Mouse (Mus musculus): Measurements from ENCODE around the gene Mog. TPM values are rescaled to one million over a fixed set of nuclear protein-coding genes. Genes with fewer than 3 reads are reported as not detected.

Gene Mog
- total RNA-seq, 2 experiments from 2014 or later: not detected

GRCm38 (mm10) chr17:37050876-37051275, 27.7 kb upstream of the Mog start:
- TF ChIP-seq CTCF (IDR thresholded peaks at IDR 0.05): no peak

GRCm38 (mm10) chr17:37050399-37050798, 27.2 kb upstream of the Mog start:
- peak overlapping the region; percentile 78 for H3K4me3 ChIP-seq
- peak; percentile 86 for DNase-seq
- TF ChIP-seq CTCF (IDR thresholded peaks at IDR 0.05): no peak
- intact Hi-C loops (cut with DNase I): loop anchor here (5.0 kb wide), 1 partner anchor 88 kb away; no protein-coding TSS in a partner anchor
- H3K27ac ChIP-seq: peak overlapping the region; percentile 72

More at GRCm38 (mm10) chr17:37050876-37051275, 27.7 kb upstream of the Mog start:
- DNase-seq: no peak
- Histone ChIP-seq H3K27ac (peak overlapping the region; percentile 72), H3K4me3 (peak overlapping the region; percentile 78)
- intact Hi-C loops (cut with DNase I): loop anchor here (5.0 kb wide), 1 partner anchor 89 kb away; no protein-coding TSS in a partner anchor

- Histone ChIP-seq H3K27ac (peak overlapping the region; percentile 72), H3K4me3 (peak overlapping the region; percentile 78)
- TF ChIP-seq CTCF (IDR thresholded peaks at IDR 0.05): peak; percentile 74
- intact Hi-C loops (cut with DNase I): loop anchor here (5.0 kb wide), 2 partner anchors 87 to 132 kb away; no protein-coding TSS in a partner anchor
- DNase-seq: peak; percentile 80
Measured at GRCm38 (mm10) chr17:37049570-37050310, 26.5 kb upstream of the Mog start.

GRCm38 (mm10) chr17:37048383-37048782, 25.2 kb upstream of the Mog start:
- intact Hi-C loops (cut with DNase I): loop anchor here (5.0 kb wide), 1 partner anchor 131 kb away; no protein-coding TSS in a partner anchor
- no peak overlapping the region for H3K4me3 ChIP-seq
- no peak for TF ChIP-seq CTCF (IDR thresholded peaks at IDR 0.05)

GRCm38 (mm10) chr17:37047981-37048380, 24.8 kb upstream of the Mog start:
- TF ChIP-seq CTCF (IDR thresholded peaks at IDR 0.05): peak; percentile 36
- no peak overlapping the region for H3K4me3 ChIP-seq
- H3K27ac ChIP-seq: no peak overlapping the region
- intact Hi-C loops (cut with DNase I): loop anchor here (5.0 kb wide), 1 partner anchor 131 kb away; no protein-coding TSS in a partner anchor
- DNase-seq: no peak

More at GRCm38 (mm10) chr17:37048383-37048782, 25.2 kb upstream of the Mog start:
- H3K27ac ChIP-seq: no peak overlapping the region
- no peak for DNase-seq

- no peak overlapping the region for H3K4me3 ChIP-seq
- no peak overlapping the region for H3K27ac ChIP-seq
- DNase-seq: no peak
- no peak for TF ChIP-seq CTCF (IDR thresholded peaks at IDR 0.05)
- intact Hi-C loops (cut with DNase I): loop anchor here (5.0 kb wide), 1 partner anchor 130 kb away; no protein-coding TSS in a partner anchor
Measured at GRCm38 (mm10) chr17:37047332-37047976, 24.3 kb upstream of the Mog start.

- peak overlapping the region; percentile 93 for H3K4me3 ChIP-seq
- intact Hi-C loops (cut with DNase I): loop anchor here (5.0 kb wide), 1 partner anchor 129 kb away; no protein-coding TSS in a partner anchor
- H3K27ac ChIP-seq: peak overlapping the region; percentile 86
- peak; percentile 71 for DNase-seq
- TF ChIP-seq CTCF (IDR thresholded peaks at IDR 0.05): no peak
Measured at GRCm38 (mm10) chr17:37046312-37047112, 23.3 kb upstream of the Mog start.

- TF ChIP-seq CTCF (IDR thresholded peaks at IDR 0.05): no peak
- intact Hi-C loops (cut with DNase I): loop anchor here (5.0 kb wide), 1 partner anchor 128 kb away; no protein-coding TSS in a partner anchor
- Histone ChIP-seq H3K4me3 (peak within 1 kb of the TSS; percentile 93), H3K27ac (peak within 1 kb of the TSS; percentile 86)
- peak; percentile 88 for DNase-seq
Measured at GRCm38 (mm10) chr17:37045611-37046311, 22.6 kb upstream of the Mog start, which contains the start of gene Gabbr1. TSS of gene Gabbr1 (plus strand) at chr17:37045966.

- no peak for TF ChIP-seq CTCF (IDR thresholded peaks at IDR 0.05)
- no peak for DNase-seq
- intact Hi-C loops (cut with DNase I): loop anchor here (5.0 kb wide), 1 partner anchor 127 kb away; no protein-coding TSS in a partner anchor
- Histone ChIP-seq H3K4me3 (peak overlapping the region; percentile 93), H3K27ac (0 out of 2 replicates have a peak overlapping the region, but pooled peaks have one; percentile 86)
Measured at GRCm38 (mm10) chr17:37044651-37045244, 21.6 kb upstream of the Mog start.

GRCm38 (mm10) chr17:37039127-37039894, 16.1 kb upstream of the Mog start:
- intact Hi-C loops (cut with DNase I): no loop called here
- no peak for DNase-seq
- no peak overlapping the region for H3K4me3 ChIP-seq
- no peak overlapping the region for H3K27ac ChIP-seq
- TF ChIP-seq CTCF (IDR thresholded peaks at IDR 0.05): no peak
